ENCODE assay signal across 10 mouse cellular contexts in genomic region chr13:51568501-51568901, GRCm38 (mm10). TPM values are rescaled to one million over a fixed set of nuclear protein-coding genes. Genes with fewer than 3 reads are reported as not detected.
A peak's percentile ranks its signal among the peaks of the same experiment; 100 is the strongest.
DNase-seq lines count a peak whose midpoint lies in the region; ATAC-seq and TF ChIP-seq lines count a peak whose summit lies in the region.
"Had no signal": no experiment of that assay in that cellular context is flagged by ENCODE, and none has a peak within 500 bp of the region (broad histone marks: within the 10 kb centered on the region; RNA-seq: fewer than 3 reads in every experiment).

No protein-coding gene starts in this region.

- H3K27ac ChIP-seq in heart, embryonic 12.5 days (ENCODE audit: poor library complexity, severe bottlenecking) = no peak overlapping the region
- no peak overlapping the region for H3K27ac ChIP-seq in bone marrow macrophage, adult 2 months (ENCODE audit: insufficient read depth, low read depth, low read length)
- H3K27ac ChIP-seq in forebrain, embryonic 14.5 days (ENCODE audit: low read depth, low read length) = peak overlapping the region; percentile 90
- no peak overlapping the region for H3K27ac ChIP-seq in limb, embryonic 13.5 days

- TF ChIP-seq POLR2A in bone marrow macrophage, adult 2 months (IDR thresholded peaks at IDR 0.05; ENCODE audit: borderline replicate concordance, low read depth, low read length) = no peak

- TF ChIP-seq CTCF in bone marrow macrophage, adult 2 months (IDR thresholded peaks at IDR 0.05; ENCODE audit: low read depth, low read length) = no peak

- no peaks in the 10 kb centered on the region for H3K9me3 ChIP-seq in heart, embryonic 12.5 days (replicated peaks)
- H3K9me3 ChIP-seq in forebrain, embryonic 14.5 days (replicated peaks; ENCODE audit: control insufficient read depth, low read length) = no peaks in the 10 kb centered on the region
- no peaks in the 10 kb centered on the region for H3K9me3 ChIP-seq in limb, embryonic 13.5 days

- peak overlapping the region; percentile 66 for H3K9ac ChIP-seq in heart, embryonic 12.5 days
- H3K9ac ChIP-seq in forebrain, embryonic 14.5 days (ENCODE audit: low read length) = peak overlapping the region; percentile 65
- H3K9ac ChIP-seq in limb, embryonic 13.5 days = no peak overlapping the region; the same call in 1 of the 2 replicates

- H3K4me3 ChIP-seq in heart, embryonic 12.5 days = peak overlapping the region; percentile 51
- H3K4me3 ChIP-seq in bone marrow macrophage, adult 2 months (ENCODE audit: insufficient read depth, low read length) = peak overlapping the region; percentile 37; the same call in 1 of the 2 replicates
- H3K4me3 ChIP-seq in forebrain, embryonic 14.5 days (ENCODE audit: low read depth, low read length) = peak overlapping the region; percentile 62
- peak overlapping the region; percentile 41 for H3K4me3 ChIP-seq in limb, embryonic 13.5 days
- H3K4me3 ChIP-seq: erythroblast, embryonic 14.5 days had no signal

- peaks cover 56% of the 10 kb centered on the region for H3K27me3 ChIP-seq in heart, embryonic 12.5 days (replicated peaks)
- no peaks in the 10 kb centered on the region for H3K27me3 ChIP-seq in forebrain, embryonic 14.5 days (replicated peaks; ENCODE audit: control insufficient read depth, insufficient read depth, low read length)
- peaks cover 88% of the 10 kb centered on the region for H3K27me3 ChIP-seq in limb, embryonic 13.5 days
- H3K27me3 ChIP-seq: CH12.LX had no signal

- WGBS in heart, embryonic 12.5 days = 2% methylated on average over 13 of the region's 13 CpGs
- 1% methylated on average over 13 of the region's 13 CpGs for WGBS in forebrain, embryonic 14.5 days
- WGBS in limb, embryonic 13.5 days = 2% methylated on average over 13 of the region's 13 CpGs

- ATAC-seq in heart, embryonic 12.5 days (ENCODE audit: insufficient number of reproducible peaks, low FRiP score) = no peak
- peak; percentile 3; the same call in 1 of the 2 replicates for ATAC-seq in forebrain, embryonic 14.5 days
- ATAC-seq in limb, embryonic 13.5 days (ENCODE audit: low FRiP score, low read depth) = no peak

- H3K4me1 ChIP-seq in heart, embryonic 12.5 days (replicated peaks) = peaks cover 32% of the 10 kb centered on the region
- H3K4me1 ChIP-seq in bone marrow macrophage, adult 2 months (ENCODE audit: control insufficient read depth, insufficient read depth, low read length) = no peaks in the 10 kb centered on the region
- H3K4me1 ChIP-seq in forebrain, embryonic 14.5 days (ENCODE audit: control insufficient read depth, insufficient read depth, low read length) = peaks cover 22% of the 10 kb centered on the region
- peaks cover 38% of the 10 kb centered on the region for H3K4me1 ChIP-seq in limb, embryonic 13.5 days

- peak overlapping the region; percentile 81 for H3K4me2 ChIP-seq in heart, embryonic 12.5 days
- peak overlapping the region; percentile 97 for H3K4me2 ChIP-seq in forebrain, embryonic 14.5 days (ENCODE audit: low read length)
- H3K4me2 ChIP-seq in limb, embryonic 13.5 days (replicated peaks) = peak overlapping the region; percentile 95

- H3K36me3 ChIP-seq in heart, embryonic 12.5 days = no peaks in the 10 kb centered on the region
- no peaks in the 10 kb centered on the region for H3K36me3 ChIP-seq in forebrain, embryonic 14.5 days (ENCODE audit: control insufficient read depth, insufficient read depth, low read length)
- H3K36me3 ChIP-seq in limb, embryonic 13.5 days = no peaks in the 10 kb centered on the region

- no peak for DNase-seq in heart, adult 11 months
- DNase-seq in forebrain, embryonic 14.5 days (ENCODE audit: low spot score) = peak; percentile 76
- peak; percentile 63 to 65 for DNase-seq in right cerebral cortex, postnatal 10 days (ENCODE audit: low spot score in 2 of 2)
- DNase-seq in yolk sac, embryonic 10.5 days (ENCODE audit: low spot score) = no peak
- no peak for DNase-seq in urinary bladder, adult 2 months (ENCODE audit: low spot score)

RNA-seq across cellular contexts. Expression of gene Shc3, which starts 0.7 kb away (rescaled TPM):
- polyA plus RNA-seq in heart, embryonic 12.5 days (2016; fragmentation: Nextera tagmentation; extraction: Ambion mirVana) = 0.26 and 0.32 TPM in 2 replicates
- not detected in 2 replicates for polyA plus RNA-seq in bone marrow macrophage, adult 2 months (2012; ENCODE audit: insufficient read depth, insufficient read length, missing spikeins)
- polyA plus RNA-seq in forebrain, embryonic 14.5 days (2014; fragmentation: Nextera tagmentation; extraction: Ambion mirVana) = 4.3 and 5.4 TPM in 2 replicates
- polyA plus RNA-seq in limb, embryonic 13.5 days (2015; fragmentation: Nextera tagmentation; extraction: Ambion mirVana) = 0.69 and 0.73 TPM in 2 replicates
- 0.21 and 0.31 TPM in 2 replicates for polyA plus RNA-seq in urinary bladder, adult 2 months (2012; rRNA removed)
- polyA plus RNA-seq: erythroblast, embryonic 14.5 days had no signal

Comparison
In these comparisons a context has a peak if more than half of its experiments do, and no peak if none do; other contexts are left out.
1. DNase-seq: peak in forebrain, embryonic 14.5 days (single experiment) and right cerebral cortex, postnatal 10 days (2 of 2); none in heart, adult 11 months (single experiment), yolk sac, embryonic 10.5 days (single experiment) and urinary bladder, adult 2 months (single experiment).
2. Peak in every context shown above with its lines, with median percentiles within 50 percentile points of each other: H3K4me2 ChIP-seq and H3K4me3 ChIP-seq.